Mouse (Mus musculus) brain, embryonic 14.5 days (tissue): ENCODE measurements around the gene Dgkd. TPM values are rescaled to one million over a fixed set of nuclear protein-coding genes. Genes with fewer than 3 reads are reported as not detected.

Experiments used
- DNase-seq: peaks from one replicate; pipeline ENCODE4 v3.0.0-alpha.2; 2011; ENCODE audit warnings: low read depth
- CTCF ChIP-seq: fragments of 200-500 bp; IDR thresholded peaks from 2 replicates; pipeline ENCODE4 v1.5.1; 2012; ENCODE audit warnings: inconsistent platforms, mild to moderate bottlenecking, moderate library complexity, borderline replicate concordance; ENCODE audit not compliant: insufficient read depth, insufficient read length; ENCODE audit errors: extremely low read depth
- POLR2A ChIP-seq: fragments of 200-500 bp; IDR thresholded peaks from 2 replicates; pipeline ENCODE4 v1.6.1; 2012; ENCODE audit warnings: mild to moderate bottlenecking, inconsistent platforms, borderline replicate concordance; ENCODE audit not compliant: poor library complexity, insufficient read depth, insufficient read length, severe bottlenecking; ENCODE audit errors: extremely low read depth
- polyA plus RNA-seq: library from polyadenylated mRNA; depleted of rRNA; stranded (reverse); fragments of >200 nt; gene quantifications from 2 replicates; pipeline ENCODE4 v1.2.3, GENCODE M21; 2012

Dgkd gene
- polyA plus RNA-seq, 1 experiment = 54.6 TPM

DNA sequence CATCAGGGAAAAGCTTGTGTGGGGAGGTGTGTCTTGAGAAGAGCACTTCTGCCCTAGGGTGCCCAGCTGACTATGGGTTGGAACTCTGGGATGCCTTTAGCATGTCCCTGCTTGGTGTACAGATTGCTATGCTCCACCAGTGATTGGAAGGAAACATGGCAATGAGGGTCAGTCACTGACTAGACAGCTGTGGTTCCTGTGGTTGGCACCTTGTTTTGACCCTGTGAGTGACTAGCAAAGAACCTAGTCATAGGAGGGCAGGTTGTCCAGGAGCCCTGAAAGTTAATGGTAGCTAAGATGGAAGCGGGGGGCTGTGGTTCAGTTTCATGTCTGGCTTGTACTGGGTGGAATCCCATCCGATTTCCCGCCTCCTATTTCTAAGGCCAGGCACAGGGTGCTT lies 64.3 kb downstream of the Dgkd start:
- no peak for DNase-seq

GRCm38 (mm10) chr1:87918061-87918460 lies 65.0 kb downstream of the Dgkd start:
- DNase-seq = no peak
- no peak for TF ChIP-seq CTCF
- no peak for TF ChIP-seq POLR2A

More for the DNA sequence above, 64.3 kb downstream of the Dgkd start:
- TF ChIP-seq CTCF (no peak), POLR2A (no peak)

GRCm38 (mm10) chr1:87920056-87920614 lies 67.0 kb downstream of the Dgkd start:
- no peak for TF ChIP-seq POLR2A
- no peak for TF ChIP-seq CTCF
- no peak for DNase-seq

- DNase-seq = peak; percentile 39
- peak; percentile 40; the same call in 1 of the 2 replicates for TF ChIP-seq CTCF
- no peak for TF ChIP-seq POLR2A
Observed at GRCm38 (mm10) chr1:87922666-87923065, 69.6 kb downstream of the Dgkd start.

- TF ChIP-seq POLR2A (no peak), CTCF (no peak)
- no peak for DNase-seq
Observed at GRCm38 (mm10) chr1:87924888-87925287, 71.8 kb downstream of the Dgkd start.

- peak; percentile 27 for DNase-seq
- no peak for TF ChIP-seq POLR2A
- TF ChIP-seq CTCF = no peak
Observed at GRCm38 (mm10) chr1:87929730-87930129, 76.6 kb downstream of the Dgkd start.

DNA sequence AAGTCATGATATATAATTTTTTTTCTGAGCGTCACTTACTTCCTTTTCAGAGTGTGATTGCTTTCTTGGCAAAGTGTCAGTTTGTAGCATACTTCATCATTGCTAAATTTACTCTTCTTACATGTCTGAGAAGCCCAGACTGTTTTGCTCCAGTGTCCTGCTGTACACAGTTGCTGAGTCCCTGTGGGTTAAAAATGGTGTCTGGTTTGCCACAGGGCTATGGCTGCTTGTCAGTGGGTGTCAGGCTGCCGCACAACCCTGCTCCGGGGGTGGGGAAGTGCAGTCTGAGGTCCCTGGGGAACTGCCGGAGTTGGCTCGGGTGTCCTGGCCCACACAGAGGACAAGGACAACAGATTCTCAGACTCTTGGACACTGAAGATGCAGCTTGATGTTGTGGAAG lies 80.0 kb downstream of the Dgkd start:
- DNase-seq = no peak
- TF ChIP-seq POLR2A (no peak), CTCF (no peak)

DNA sequence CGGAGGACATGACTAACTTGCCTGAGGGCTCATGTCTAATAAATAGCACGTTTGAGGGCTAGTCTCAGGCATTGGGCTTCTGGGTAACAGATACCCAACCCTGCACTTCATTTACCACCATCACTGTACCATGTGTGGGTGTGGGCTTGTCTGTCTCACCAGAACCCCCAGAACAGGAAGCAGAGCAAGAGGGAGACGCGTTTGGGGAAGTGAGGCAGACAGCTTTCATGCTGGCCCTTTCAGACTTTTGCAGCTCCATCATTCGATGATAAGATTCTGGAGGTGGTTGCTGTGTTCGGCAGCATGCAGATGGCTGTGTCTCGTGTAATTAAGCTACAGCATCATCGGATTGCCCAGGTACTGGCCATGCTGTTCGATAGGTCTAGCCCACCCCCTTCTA lies 82.0 kb downstream of the Dgkd start:
- no peak for TF ChIP-seq CTCF
- no peak for TF ChIP-seq POLR2A
- no peak for DNase-seq

DNA sequence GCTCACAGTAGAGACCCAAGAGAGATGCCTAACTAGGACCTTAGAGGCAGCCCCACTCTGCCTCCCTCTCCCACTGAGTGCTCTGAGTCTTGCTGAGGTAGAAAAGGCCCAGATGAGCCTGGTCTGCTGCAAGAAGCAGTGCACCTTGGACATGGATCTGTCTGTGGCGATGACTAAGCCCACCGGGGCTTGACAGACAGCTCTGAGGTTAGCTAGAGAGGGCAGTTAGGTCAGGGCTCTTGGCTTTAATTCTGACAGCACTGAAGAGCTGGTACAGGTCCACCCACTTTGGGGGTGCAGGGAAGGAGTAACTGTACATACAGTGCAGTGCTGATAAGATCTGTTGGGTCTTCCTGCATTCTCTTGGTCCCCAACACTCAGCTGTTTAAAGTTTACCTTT lies 82.5 kb downstream of the Dgkd start:
- DNase-seq = no peak
- no peak for TF ChIP-seq POLR2A
- TF ChIP-seq CTCF = no peak

GRCm38 (mm10) chr1:87936075-87936474 lies 83.0 kb downstream of the Dgkd start:
- DNase-seq = no peak
- TF ChIP-seq POLR2A (no peak), CTCF (no peak)

DNA sequence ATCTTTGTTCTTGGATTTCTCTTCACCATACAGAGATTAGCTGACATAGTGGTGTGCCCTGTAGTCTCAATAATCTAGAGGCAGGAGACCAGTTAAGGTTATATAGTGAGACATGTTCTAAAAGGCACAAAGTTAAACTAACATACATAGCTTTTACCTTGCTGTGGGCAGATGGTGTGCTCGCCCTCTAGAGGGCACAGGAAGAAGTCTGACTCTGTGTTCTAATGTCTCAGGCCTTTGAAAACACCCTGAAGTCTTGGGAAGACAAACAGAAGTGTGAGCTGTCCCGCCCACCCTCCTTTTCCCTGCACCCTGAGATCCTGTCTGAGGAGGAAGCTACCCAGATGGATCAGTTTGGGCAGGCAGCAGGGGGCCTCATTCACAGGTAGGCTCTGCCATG lies 83.4 kb downstream of the Dgkd start:
- peak; percentile 15 for DNase-seq
- TF ChIP-seq CTCF (peak; percentile 48; the same call in 1 of the 2 replicates), POLR2A (no peak)

GRCm38 (mm10) chr1:87941765-87942164 lies 88.7 kb downstream of the Dgkd start:
- TF ChIP-seq POLR2A (no peak), CTCF (no peak)
- DNase-seq = no peak
